Mouse (Mus musculus) splenic B cell, adult 2 months (primary cell): ENCODE data around the gene Mrpl34.

Experiments used
- DNase-seq: peaks from one replicate; pipeline ENCODE4 v3.0.0-alpha.2; 2011; ENCODE audit warnings: low read depth, low spot score
- H3K27me3 ChIP-seq: 2 replicates; pipeline ENCODE4 v1.6.1; 2012; ENCODE audit warnings: mild to moderate bottlenecking, low read length, moderate library complexity, mixed read lengths; ENCODE audit not compliant: control insufficient read depth, poor library complexity, insufficient read depth, severe bottlenecking
- H3K36me3 ChIP-seq: 2 replicates; pipeline ENCODE4 v1.6.1; 2012; ENCODE audit warnings: mild to moderate bottlenecking, low read length, moderate library complexity, mixed read lengths; ENCODE audit not compliant: control insufficient read depth, poor library complexity, insufficient read depth, severe bottlenecking

Mrpl34 gene

DNA sequence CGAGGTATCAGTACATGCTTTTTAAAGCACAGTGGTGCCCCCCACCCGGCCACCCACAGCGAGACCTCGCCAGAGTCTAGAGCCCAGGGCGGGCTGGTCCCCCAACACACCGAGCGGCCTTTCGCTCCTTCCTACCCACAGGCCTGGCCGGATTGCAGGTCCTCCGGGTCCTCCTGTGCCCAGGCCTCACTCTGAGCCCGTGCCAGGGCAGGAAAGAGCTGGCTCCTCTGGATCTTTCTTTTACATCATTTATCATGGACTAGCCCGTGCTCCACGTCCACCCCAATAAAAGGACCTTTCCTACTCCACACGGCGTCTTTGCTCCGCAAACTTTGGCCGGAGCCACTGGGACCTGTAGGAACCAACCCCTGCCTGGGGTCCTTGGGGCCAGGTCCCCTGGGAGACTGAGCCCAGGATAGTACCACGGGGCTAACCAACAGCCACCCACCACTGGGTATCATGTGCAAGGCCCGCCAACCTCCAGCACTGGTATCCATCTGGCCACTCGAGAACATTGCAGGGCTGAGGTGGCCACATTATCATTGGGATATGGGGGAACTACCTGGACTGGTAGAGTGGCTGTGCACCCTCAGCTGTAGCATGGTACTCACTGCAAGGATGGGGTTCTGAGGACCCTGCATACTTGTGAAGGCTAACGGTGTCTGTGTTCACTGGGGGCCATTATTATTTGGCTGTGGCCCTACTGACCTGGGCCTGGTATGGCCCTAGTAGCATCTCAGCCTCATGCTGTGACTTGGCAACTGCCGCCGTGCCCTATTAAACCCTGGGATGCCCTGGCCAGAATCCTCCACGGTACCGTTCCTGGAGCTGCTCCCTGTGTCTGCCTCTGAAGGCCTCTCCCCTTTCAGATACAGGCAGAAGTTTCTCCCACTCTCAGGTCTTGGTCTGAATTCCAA, 10.3 kb downstream of the Mrpl34 start:
- no peak for DNase-seq
- H3K36me3 ChIP-seq: no peaks in the 10 kb centered on the region; the same call in 1 of the 2 replicates
- H3K27me3 ChIP-seq: no peaks in the 10 kb centered on the region

DNA sequence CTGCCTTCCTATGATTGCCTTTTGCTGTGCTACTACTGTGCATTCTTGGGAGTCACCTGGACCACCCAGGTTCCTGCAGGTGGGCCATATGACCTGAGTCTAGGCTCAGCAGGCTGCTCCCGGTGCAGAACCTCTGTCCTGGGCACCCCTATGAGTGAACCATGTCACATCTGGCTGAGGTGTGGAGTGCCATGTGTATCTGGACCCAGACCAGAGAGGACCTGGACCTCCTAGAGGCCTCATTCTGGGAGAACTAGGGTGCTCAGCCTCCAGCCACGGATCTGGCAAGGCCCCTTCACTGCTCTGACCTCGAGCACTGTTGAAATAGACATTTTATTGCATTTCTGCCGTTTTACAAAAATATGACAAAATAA, 10.9 kb downstream of the Mrpl34 start:
- Histone ChIP-seq H3K27me3 (no peaks in the 10 kb centered on the region), H3K36me3 (no peaks in the 10 kb centered on the region; the same call in 1 of the 2 replicates)
- DNase-seq: no peak

DNA sequence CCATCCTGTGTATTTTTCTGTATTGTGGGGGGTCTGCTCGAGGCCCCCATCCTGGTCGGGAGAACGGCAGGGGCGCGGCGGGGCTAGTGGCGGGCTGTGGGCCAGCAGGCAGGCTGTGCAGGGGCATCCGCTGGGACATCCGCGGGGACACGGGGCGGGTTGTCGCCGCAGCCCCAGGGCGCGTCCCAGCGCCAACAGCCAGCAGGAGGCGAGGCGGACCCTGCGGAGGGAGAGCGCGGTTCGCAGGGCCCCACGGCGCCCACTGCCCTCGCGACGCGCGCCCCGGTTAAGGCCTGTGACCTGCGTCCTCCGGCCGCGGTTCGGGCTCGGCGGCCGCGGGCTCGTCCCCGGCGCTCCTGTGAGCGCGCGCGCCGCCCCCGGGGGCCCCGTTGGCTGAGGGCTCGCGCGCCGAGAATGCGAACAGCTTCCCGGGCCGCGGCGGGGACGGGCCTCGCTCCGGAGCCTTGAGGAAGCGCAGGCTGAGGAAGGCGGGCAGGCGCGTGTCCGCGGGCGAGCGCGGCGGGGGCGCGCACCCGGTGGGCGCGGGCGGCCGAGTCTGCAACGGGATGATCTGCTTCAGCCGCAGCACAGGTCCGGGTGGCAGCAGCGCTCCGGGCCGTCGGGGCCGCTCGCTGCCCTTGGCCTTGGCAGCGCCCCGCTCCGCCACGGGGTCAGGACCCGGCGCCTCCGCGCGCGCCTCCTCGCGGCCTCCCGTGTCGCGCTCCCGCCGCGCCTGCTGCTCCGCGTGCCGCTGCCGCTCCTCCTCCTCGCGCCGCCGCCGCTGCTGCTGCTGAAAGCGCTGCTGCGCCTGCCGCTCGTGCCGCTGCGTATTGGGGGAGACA, 11.6 kb downstream of the Mrpl34 start:
- H3K36me3 ChIP-seq: no peaks in the 10 kb centered on the region; the same call in 1 of the 2 replicates
- DNase-seq: peak; percentile 68
- no peaks in the 10 kb centered on the region for H3K27me3 ChIP-seq

DNA sequence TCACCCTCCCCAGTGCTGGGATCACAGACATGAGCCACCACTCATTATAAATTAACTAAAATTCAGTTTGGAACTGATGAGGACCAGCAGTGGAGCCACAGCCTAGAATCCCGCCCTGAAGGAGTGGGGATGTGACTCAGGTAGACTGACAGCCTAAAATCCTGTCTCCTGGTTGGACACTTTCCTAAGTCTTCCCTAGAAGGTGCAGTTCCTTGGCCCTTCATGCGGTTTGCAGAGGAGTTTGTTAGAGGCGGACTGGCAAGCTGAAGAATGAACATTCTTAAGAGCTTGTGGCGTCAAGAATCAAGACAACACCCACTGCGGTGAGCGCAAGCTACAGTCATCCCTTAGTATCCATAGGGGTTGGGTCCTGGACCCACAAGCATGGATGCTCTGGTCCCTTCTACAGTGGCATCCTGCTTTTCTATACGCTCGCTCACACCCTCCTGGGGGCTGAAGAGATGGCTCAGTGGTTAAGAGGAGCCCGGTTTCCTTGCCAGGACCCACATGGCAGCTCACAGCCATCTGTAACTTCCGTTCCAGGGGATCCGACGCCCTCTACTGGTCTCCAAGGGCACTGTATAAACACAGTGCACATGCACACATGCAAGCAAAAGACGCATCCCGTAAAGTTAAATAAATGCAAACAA, 12.6 kb downstream of the Mrpl34 start:
- peak; percentile 57 for DNase-seq

DNA sequence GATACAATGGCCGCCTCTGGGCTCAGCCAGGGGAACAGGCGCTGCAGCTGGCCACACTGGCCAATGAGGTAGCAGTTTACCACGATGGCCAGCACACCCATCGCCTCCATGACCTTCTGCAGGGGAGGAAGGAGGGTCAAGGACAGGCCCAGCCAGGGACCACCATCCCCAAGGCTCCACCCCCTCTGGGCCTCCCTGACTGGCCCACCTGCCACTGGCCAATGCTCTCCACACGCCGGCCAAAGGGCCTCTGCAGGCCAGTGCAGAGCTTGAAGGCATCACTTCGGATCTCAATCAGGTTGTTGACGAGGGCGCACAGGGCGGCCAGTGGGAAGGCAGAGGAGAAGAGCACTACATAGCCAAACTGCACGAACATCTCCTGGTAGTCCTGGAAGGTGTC, 14.2 kb downstream of the Mrpl34 start:
- no peaks in the 10 kb centered on the region for H3K27me3 ChIP-seq
- DNase-seq: no peak
- H3K36me3 ChIP-seq: no peaks in the 10 kb centered on the region; the same call in 1 of the 2 replicates

More for the DNA sequence above, 12.6 kb downstream of the Mrpl34 start:
- Histone ChIP-seq H3K36me3 (no peaks in the 10 kb centered on the region; the same call in 1 of the 2 replicates), H3K27me3 (no peaks in the 10 kb centered on the region)

DNA sequence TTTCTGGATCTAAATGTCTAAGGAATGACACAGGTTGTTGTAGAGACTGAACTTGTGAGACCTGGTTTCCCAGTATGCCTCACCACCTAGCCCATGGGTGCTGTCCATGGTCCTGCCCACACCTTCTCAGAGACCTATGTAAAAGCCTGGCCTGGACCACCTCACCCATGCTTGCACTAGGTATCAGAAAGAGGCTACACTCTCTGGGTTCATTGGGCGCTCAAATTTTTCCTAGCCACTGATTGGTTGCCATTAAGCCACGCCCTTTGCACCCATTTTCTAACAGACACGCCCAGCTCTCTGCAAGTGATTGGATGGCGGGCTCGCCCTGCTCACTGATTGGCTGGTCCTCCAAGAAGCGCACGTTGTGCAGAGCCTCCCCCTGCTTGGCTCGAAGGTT, 19.2 kb downstream of the Mrpl34 start:
- Histone ChIP-seq H3K36me3 (no peaks in the 10 kb centered on the region), H3K27me3 (no peaks in the 10 kb centered on the region)
- DNase-seq: peak; percentile 75

DNA sequence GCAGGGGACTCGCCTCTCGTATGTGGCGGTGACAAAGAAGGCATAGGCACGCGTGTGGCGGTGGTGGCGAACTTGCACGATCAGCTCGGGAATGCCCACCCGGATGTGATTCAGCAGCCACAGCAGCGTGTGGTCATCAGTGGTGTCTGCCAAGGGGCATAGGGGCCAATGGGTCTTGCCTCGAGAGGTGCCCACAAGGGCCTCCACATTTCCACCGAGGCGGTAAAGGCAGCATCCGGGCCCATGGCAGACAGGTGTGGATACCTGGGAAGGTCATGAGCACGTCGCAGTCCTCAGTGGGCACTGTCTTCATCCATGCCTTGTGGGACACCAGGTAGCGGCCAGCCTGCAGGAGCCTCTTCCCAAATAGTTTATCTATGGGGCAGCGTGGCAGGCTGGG, 20.0 kb downstream of the Mrpl34 start:
- H3K36me3 ChIP-seq: no peaks in the 10 kb centered on the region
- H3K27me3 ChIP-seq: no peaks in the 10 kb centered on the region
- DNase-seq: no peak

DNA sequence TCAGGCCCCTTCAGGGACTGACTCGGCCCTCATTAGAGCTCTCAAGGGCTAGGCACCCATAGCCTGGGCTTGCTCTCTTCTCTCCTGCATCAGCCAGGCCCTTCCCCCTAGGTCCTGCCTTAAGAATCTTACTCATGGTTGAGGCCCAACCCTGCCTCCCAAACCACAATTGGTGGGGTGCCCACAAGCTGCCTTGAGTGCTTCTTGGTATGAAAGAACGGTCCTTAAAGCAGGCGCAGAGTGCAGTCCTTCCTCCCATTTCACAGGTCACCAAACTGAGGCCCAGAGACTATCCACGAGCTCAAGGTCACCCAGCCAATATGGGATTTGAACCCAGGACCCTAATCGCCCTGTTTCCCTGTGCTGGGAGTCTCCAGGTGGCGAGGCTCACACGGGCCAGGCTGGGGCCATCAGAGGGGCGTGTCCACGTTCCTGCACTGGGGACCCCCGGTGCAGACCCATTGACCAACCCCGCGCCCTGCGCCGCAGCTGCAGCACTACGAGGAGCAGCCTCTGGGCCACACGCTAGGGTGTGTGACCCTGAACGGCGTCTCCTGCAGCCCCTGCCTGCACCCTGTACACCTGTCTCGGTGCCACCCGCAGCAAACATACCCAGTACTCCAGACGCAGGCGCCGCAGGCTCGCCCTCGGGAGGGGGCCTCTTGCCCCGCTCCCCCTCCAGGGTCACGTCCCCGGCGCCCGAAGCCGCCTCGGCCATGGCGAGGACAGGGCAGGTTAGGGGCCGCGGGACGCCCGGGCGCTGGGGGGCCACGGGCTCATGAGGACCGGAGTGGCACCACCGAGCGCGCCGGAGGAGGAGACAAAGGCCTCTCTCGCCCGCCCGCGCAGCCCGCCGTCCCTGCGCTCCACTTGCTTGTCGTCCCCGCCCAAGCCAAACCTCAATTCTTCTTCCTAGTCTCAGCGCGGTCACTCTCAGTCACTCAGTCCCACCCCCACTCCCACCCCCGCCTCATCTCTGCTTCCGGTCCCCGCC, 20.7 kb downstream of the Mrpl34 start, which contains the start of gene Ano8:
TSS of gene Ano8 (minus strand) at position 822 of the 994 bp plus-strand sequence.
- DNase-seq: peak; percentile 84
- Histone ChIP-seq H3K27me3 (no peaks in the 10 kb centered on the region), H3K36me3 (no peaks in the 10 kb centered on the region)

DNA sequence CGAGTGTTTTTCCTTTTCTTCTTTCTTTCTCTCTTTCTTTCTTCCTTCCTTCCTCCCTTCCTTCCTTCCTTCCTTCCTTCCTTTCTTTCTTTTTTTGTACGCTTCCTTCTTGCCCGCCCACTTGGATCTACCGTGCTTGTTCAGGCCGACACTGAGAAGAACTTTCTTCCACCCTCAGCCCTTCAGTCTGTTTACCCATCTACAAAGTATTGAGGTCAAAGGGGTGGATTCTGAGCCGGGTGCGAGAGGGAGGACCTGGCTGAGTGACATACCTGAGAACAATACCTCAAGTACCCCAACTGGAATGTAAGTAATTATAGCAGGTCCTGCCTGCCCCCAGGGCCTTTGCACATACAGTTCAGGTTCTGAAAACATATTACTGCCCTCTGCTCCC, 21.4 kb downstream of the Mrpl34 start:
- Histone ChIP-seq H3K36me3 (no peaks in the 10 kb centered on the region), H3K27me3 (no peaks in the 10 kb centered on the region)
- DNase-seq: no peak

DNA sequence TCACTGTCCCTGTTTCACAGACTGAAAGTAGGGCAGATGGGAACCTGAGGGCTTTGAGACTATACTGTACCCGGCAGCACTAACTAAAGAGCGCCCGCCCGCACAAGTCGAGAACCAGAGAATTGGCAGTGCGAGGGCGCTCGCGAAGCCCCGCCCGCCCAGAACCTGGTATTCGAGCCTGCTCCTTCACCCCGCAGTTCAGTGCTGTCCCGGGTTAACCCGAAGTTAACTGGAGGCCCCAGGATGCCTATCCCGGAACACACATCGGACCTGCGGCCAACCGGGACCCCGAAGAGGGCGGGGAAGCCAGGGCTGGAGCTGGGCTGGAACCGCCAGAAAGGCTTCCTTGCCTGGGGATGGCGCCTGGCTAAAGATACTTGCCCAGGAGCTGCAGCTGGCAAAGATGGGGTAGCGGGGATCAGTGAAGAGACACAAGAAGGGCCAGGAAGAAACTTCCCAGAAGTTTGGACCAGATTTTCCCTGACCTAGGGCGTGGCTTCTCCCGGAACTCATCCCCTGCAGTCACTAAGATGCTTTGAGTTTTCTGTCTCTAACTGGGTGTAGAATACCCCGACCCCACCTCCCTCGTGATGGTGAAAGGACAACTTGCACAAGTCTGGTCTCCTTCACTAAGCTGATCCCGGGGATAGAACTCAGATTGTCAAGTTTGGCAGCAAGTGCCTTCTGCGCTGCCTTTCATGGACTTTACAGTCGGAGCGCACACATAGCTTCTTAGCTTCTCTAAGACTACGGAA, 23.1 kb downstream of the Mrpl34 start, which contains the start of gene Gtpbp3:
TSS of gene Gtpbp3 (plus strand) at position 413 of the 755 bp plus-strand sequence.
- Histone ChIP-seq H3K27me3 (no peaks in the 10 kb centered on the region), H3K36me3 (no peaks in the 10 kb centered on the region; the same call in 1 of the 2 replicates)
- peak; percentile 72 for DNase-seq

DNA sequence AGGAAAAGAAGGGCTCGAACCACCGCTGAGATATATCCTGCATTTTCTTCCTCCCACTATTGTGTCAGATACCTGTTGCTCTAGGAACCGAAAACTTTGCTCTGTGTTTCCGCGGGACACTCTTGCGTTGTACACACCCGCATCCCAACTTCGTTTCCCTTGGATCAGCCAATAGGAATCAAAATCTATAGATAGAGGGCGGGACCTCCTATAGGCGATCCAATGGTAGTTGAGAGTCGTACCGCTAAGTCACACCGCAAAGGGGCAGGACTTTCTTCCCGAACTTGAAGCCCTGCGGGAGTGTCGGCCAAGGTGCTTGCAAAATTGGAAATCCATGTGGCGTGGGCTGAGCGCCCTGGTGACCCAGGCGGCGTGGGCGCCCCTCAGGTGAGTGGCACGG, 23.7 kb downstream of the Mrpl34 start:
- H3K36me3 ChIP-seq: no peaks in the 10 kb centered on the region; the same call in 1 of the 2 replicates
- peak; percentile 95 for DNase-seq
- no peaks in the 10 kb centered on the region for H3K27me3 ChIP-seq

DNA sequence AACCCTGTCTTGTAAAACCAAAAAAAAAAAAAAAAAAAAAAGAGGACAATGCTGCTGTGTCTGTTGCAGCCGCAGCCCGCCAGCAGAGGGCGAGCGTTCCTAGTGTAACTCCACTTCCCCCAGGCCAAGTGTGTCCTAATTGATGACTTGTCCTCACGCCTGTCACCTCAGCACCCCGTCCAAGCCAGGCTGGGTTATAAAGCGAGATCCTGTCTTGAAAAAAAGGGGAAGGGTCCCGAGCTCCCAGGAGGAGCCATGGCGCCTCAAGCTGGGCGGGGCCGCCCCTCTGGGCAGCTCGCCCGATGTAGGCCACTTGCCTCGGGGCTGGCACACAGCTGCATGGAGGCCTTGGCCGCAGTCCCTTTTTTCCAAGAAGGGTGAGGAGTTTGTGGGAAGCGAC, 30.3 kb downstream of the Mrpl34 start:
- Histone ChIP-seq H3K27me3 (no peaks in the 10 kb centered on the region), H3K36me3 (no peaks in the 10 kb centered on the region; the same call in 1 of the 2 replicates)
- DNase-seq: peak; percentile 90

DNA sequence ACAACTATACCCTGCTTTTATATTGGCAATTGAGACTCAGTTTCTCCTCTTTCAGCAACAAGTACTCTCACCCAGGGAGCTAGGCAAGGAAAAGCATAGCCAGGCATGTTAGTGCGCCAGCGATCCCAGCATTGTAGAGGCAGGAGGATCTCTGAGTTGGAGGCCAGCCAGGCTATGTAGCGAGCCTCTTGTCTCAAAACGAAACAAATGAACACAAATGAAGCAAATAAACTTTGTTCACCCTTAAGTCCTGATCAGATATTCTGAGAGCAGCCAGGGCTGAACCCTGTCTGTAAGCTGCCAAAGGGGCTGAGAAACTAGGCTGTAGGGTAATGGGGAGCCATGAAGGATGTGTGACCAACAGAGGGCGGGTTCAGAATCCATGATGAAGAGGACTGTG, 31.1 kb downstream of the Mrpl34 start:
- DNase-seq: no peak
- H3K27me3 ChIP-seq: no peaks in the 10 kb centered on the region
- no peaks in the 10 kb centered on the region; the same call in 1 of the 2 replicates for H3K36me3 ChIP-seq
